Mouse (Mus musculus) layer of hippocampus, adult 6 months (tissue): ENCODE results near the gene Gm28230. TPM values are rescaled to one million over a fixed set of nuclear protein-coding genes. Genes with fewer than 3 reads are reported as not detected.

Experiments
- long read RNA-seq, 2 experiments: library from polyadenylated mRNA; unstranded; transcript quantifications; one replicate each; pipeline ENCODE4 v2.0.0; 2019 to 2020
- microRNA-seq: library from miRNA; unstranded; fragments of <30 nt; microRNA quantifications from one replicate; pipeline ENCODE4 v1.2.0, GENCODE M21; 2020
- polyA plus RNA-seq: library from polyadenylated mRNA; unstranded; fragments of <200 nt; fragmentation: Nextera tagmentation; gene quantifications from 2 replicates; pipeline ENCODE4 v1.2.3, GENCODE M21; 2021

The Gm28230 gene
- polyA plus RNA-seq: not detected in 2 replicates
- long read RNA-seq, experiment 1: 0 reads
- long read RNA-seq, experiment 2: 0 reads

DNA sequence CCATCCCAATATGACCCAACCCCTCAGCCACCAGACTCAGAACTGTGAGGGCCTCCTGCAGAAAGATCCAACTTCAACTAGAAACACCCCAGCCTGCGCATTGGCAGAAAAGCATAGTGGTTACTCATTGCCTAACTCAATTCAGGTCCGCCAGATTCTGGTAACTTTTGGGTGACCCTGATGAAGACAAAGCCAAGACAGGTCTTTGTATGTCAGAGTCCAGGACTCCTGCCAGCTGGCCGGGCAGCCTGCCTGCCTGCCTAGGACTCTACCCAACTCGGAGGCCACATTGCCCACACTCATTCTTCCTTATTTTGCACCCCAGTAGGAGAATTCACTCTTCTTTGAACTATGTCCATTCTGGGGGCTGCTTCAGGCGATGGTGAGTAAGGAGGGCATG is at the start of gene Gm28230:
Gm28230 (plus strand) TSS at position 178 of the 400 bp plus-strand sequence.

DNA sequence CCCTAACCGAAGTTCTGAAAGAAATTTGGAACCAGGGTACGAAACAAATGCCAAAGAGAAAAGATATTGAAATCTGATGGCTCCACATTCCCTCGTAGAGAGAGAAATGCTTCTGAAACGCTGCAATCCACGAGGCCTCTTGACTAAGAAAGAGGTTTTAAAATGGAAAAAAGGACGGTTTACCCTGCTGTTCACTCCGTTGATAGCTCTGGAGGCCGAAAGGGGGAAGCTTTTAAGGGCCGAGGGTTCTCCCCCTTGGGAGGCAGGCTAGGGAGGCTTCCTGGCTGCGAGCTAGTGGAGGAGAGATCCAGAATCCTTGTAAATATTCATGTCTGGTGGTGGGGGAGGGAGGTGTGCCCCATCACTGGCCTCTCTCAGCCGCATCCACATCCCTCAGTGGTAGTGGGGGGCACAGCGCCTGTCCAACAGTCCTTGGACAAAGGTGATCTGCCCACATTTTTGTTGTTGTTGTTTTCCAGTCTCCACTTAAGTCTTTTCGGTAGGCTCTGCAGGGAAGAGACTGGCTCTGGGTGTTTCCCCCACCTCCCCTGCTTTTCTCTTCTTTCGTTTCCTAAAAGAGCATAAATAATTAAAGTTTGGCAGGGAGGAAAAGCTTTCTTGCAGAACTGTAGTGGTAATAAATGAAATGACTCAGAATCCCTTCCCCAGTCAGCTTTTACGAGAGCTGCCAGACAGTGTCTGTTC is 47.5 kb upstream of the Gm28230 start, which contains the start of gene Hoxd11:
Hoxd11 (plus strand) TSS at position 667 of the 705 bp plus-strand sequence.

DNA sequence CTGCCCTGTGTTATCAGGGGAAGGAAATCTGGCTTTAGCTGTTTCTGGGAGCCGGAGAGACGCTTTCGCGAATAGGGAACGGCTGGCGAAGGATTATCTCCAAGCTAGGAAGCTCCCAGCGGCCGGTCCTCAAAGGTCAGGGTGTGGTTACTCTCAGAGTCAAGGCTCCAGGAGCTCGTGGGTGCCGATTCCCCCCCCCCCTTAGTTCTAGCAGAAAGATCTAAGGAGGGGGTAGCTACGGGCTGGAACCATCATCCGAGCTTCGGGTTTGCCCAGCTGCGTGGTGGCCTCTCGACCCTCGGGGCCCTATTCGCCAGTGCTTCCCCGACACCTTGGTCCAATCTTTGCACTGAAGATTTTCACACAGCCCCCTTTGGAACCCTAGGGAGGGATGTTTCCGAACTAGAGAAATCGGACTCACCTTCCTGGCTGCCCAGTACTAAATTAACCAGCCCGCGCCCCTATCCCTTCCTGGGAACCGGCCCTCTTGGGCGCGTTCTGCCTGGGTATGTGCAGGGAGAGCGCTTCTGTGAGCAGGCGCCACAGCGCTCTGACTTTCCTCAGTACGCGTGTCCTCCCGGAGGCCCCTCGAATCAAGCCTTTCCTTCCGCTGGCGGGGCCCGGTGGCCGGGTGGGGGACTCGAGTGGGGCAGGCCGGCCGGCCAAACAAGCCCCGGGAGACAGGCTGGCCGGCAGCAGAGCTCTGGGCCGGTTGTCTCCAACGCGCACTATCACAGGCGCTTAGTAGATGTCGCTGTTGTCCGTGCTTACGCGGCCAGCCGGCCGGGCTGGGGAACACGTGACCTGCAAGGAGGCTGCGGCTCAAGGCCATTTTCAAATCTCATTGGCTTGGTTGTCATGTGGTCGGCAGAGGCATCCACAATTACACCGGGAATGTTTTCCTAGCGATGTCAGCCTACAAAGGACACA is 35.2 kb upstream of the Gm28230 start, which contains the start of gene Hoxd10:
Hoxd10 (plus strand) TSS at position 903 of the 930 bp plus-strand sequence.

GRCm38 (mm10) chr2:74697567-74698121 is 28.9 kb upstream of the Gm28230 start, which contains the start of gene Hoxd9:
Gene Hoxd9, plus strand, starts transcription at chr2:74697727.

DNA sequence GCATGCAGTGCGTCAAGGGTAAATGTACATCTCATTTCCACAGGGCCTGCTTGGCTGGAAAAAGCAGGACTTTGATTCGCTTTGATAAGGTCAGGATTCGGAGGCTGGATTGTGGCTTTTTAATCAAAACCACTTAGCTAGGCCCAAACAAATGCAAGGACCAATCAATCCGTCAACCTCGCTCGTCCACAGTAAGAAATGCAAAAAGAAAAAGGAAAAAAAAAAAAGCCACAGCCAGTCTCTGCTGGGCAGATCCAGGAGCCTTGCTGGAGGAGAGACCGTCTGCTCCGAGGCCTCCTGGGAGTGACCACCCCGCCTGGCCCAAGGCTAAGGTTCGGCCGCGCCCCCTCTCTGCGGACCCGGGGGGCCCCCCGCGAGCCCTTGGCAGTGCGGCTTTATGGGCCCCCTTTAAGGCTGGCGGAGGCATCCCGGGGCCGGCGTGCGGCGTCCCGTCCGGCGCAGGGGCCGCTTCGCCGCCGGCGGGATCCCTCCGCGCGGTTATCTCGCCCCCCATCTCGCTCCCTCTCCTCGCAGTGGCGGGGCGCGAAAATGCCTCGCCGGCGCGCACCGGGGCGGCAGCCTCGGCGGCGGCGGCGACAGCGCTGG is 22.0 kb upstream of the Gm28230 start, which contains the start of gene Hoxd8:
Hoxd8 (plus strand) TSS at position 223 of the 606 bp plus-strand sequence.

GRCm38 (mm10) chr2:74711721-74712621 is 14.6 kb upstream of the Gm28230 start, which contains the start of the genes Hoxd3 and Hoxd4:
Gene Hoxd3, plus strand, starts transcription at chr2:74711927.
Gene Hoxd4, plus strand, starts transcription at chr2:74711929.

DNA sequence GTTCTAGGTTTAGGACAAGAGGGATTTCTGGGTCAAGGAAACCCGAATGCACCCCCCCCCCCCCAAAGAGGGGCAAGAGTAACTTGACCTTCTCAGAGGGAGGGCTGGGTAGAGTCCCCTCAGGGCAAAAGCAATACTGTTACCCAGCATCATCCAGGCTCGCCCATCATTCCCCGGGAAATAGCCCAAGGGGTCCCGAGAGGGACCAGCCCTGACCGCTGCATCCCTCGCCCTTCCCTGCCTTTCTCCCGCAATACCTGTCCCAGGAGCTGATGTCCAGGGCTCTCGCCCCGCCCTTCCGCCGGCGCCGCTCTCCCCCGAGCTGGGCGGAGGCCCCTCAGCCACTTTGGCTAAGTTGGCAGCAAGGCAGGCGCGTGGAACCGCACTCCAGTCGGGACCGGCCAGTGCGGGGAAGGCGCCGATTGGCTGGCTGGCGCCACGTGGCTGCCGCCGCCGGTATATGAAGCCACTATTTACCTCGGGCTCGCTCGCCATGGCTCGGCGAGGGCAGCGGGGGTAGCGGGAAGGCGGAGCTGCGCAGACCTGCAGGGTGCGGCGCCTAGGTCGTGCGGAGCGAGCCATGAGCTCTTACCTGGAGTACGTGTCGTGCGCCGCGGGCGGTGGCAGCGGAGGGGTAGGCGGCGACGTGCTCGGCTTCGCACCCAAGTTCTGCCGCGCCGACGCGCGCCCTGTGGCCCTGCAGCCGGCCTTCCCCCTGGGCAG is 36.2 kb downstream of the Gm28230 start, which contains the start of gene Hoxd1:
Hoxd1 (plus strand) TSS at position 459 of the 723 bp plus-strand sequence.

Small RNA genes within 50 kb of the gene (microRNA-seq; reads per million reads assigned to microRNA genes)
- gene Gm44463 (not detected), gene Mir10b (17.8 reads per million, percentile 39 among the genes with 10 or more reads in this experiment)

Other genes with a start within 250 kb of the Gm28230 start
- 25.7 and 30.1 TPM in 2 replicates for gene Lnpk, start 147.3 kb upstream of the Gm28230 start, polyA plus RNA-seq
- gene Evx2, start 67.2 kb upstream of the Gm28230 start, polyA plus RNA-seq: not detected in 2 replicates
- not detected in 2 replicates for gene Hoxd13, start 58.4 kb upstream of the Gm28230 start, polyA plus RNA-seq
- not detected in 2 replicates for gene Hoxd12, start 51.7 kb upstream of the Gm28230 start, polyA plus RNA-seq
- not detected in 2 replicates for gene Hoxd11, start 47.2 kb upstream of the Gm28230 start, polyA plus RNA-seq
- gene Hoxd10, start 34.8 kb upstream of the Gm28230 start, polyA plus RNA-seq: not detected in 2 replicates
- not detected in 2 replicates for gene Hoxd9, start 29.0 kb upstream of the Gm28230 start, polyA plus RNA-seq
- gene Hoxd8, start 22.1 kb upstream of the Gm28230 start, polyA plus RNA-seq: not detected in 2 replicates
- not detected in 2 replicates for gene Hoxd3, start 14.8 kb upstream of the Gm28230 start, polyA plus RNA-seq
- not detected in 2 replicates for gene Hoxd4, start 14.8 kb upstream of the Gm28230 start, polyA plus RNA-seq
- 0.08 and 0.09 TPM in 2 replicates for gene Hoxd1, start 36.3 kb downstream of the Gm28230 start, polyA plus RNA-seq
- 49.1 and 54.5 TPM in 2 replicates for gene Mtx2, start 99.1 kb downstream of the Gm28230 start, polyA plus RNA-seq